Mouse (Mus musculus): ENCODE measurements around the gene Dnm3.
A peak's percentile ranks its signal among the peaks of the same experiment; 100 is the strongest.

Gene Dnm3

GRCm38 (mm10) chr1:162213066-162213465 is 264.8 kb downstream of the Dnm3 start:
- DNase-seq (ENCODE audit: low read depth in 1 of 2, low spot score in 2 of 2), result no peak

- no peak for DNase-seq (ENCODE audit: low read depth in 1 of 2, low spot score in 2 of 2)
Measured at GRCm38 (mm10) chr1:162210529-162210928, 267.3 kb downstream of the Dnm3 start.

GRCm38 (mm10) chr1:162209487-162210149 is 268.2 kb downstream of the Dnm3 start:
- DNase-seq (ENCODE audit: low read depth in 1 of 2, low spot score in 2 of 2), result no peak

- DNase-seq (ENCODE audit: low read depth in 1 of 2, low spot score in 2 of 2), result no peak
Measured at GRCm38 (mm10) chr1:162209010-162209409, 268.8 kb downstream of the Dnm3 start.

DNA sequence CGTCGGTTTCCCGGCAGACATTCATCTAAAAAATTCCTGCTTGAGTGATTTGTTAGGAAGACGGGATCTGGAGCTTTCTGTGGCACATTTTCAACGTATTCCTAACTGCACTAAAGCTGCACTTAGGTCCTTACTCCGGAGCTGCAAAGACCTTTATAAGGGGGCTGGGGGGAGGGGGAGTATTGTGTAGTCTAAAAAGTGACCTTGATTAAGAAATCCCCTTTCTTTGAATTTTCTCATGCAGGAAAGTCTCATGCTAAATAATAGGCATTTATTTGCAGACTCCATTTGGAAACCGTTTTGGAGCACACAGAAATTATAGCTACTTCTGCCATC is 270.2 kb downstream of the Dnm3 start:
- no peak for DNase-seq (ENCODE audit: low read depth in 1 of 2, low spot score in 2 of 2)

DNA sequence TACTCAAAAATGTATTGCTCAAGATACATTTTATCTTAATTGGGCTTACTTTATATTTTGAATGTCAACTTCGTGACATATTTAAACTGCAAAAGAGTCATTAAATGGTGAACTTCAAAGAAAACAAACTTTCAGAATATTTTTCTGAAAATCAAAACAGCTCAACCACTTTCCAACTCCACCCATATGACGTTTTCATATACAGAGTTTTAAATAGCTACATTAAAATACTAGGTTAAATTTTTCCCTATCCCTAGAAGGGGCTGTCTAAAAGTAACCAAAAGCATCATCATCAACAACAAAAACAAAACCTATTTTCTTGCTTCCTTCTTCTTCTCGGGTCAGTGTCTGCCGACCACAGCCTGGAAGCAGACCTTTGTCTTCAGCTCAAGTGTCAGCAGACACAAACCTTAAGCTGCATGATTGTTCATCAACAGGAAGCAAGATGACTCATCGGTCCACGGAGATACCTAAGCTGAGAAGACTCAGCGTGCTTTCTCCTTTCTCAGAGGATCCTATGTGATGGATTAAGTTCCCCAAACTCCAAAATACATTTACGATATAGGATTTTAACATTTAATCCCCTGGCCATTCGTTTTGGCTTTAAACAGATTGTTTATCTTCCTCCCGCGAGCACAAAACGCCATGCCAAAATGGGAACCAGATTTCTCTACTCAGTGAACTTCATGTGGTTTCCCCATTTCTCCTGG is 270.7 kb downstream of the Dnm3 start:
- DNase-seq (ENCODE audit: low read depth in 1 of 2, low spot score in 2 of 2), result peak in 1 of 2 experiments; percentile 14

DNA sequence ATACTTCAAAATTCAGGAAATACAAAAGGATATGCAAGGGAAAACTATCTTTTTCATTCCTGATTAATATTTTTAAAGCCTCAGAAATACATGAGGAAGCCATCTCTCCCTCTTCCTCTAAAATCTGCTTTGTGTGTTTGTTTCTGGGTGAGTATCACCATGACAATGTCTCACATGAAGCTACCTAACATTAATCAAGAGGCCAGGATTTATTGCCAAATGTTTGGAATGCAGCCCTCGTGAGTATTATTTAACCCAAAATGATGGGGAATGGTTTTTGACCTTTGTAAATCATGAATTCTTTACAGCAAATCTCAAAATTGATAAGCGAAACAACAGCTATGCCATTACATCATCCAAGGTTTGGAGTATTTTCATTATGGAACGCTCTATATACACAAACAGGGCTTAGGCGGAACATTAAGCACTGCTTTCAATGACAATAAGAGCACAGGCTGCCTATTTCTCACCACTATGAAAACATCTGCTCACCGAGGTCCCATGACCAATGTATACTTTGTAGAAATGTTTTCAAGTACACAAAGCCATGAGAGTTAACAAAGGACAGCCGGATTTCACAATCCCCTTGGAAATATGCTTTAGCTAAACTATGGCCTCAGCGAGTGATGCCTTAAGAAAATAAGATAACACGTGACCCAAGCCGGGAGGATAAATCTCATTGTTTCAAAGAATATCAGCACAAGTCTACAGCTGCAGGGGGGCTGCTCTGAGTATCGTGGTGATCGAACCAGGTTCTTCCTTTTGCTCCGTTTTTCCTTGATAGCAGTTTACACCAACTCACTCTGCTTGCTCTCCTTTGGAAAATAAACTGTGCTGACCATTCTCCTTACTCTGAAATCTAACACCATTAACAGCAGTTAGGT is 275.1 kb downstream of the Dnm3 start:
- no peak for DNase-seq (ENCODE audit: low read depth in 1 of 2, low spot score in 2 of 2)

GRCm38 (mm10) chr1:162200446-162200845 is 277.4 kb downstream of the Dnm3 start:
- DNase-seq (ENCODE audit: low read depth in 1 of 2, low spot score in 2 of 2), result no peak

DNA sequence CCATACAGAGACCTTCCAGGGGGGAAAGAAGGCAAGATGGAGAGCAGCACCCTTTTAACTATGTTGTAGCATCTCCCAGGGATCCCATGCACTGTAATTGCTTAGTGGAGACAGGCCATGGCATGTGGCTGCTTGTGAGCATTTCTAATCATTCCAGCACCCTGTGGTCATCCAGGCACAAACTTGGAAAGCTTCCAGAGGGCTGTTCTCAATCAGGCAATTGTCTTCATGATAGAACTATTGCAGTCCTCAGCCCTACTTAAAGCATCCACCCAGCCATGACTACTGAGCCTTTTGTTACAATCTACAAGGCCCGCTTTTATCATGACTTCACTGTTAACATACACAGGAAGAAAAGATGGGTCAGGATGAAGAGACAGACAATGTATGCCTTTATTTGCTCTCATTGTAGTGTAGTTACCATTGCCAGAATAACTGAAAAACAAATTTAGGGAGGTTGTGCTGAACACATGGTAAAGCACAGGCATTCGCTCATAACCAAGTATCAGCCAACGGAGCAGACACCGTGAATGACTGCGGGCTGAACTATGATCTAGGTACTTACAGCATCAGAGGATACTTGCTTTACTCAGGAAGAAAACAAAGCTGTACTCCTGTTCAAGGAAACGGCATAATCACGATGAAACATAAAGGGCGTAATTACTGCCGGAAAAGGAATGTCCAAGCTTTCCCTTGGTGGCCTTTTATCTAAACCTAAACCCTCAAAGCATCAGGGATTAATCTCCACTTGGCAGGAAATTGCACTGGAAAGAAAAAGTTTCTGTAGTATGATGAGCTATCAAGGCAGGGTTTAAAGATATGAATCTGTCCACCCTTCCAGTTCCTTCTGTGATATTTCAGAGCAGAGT is 280.8 kb downstream of the Dnm3 start:
- DNase-seq (ENCODE audit: low read depth in 1 of 2, low spot score in 2 of 2), result no peak

DNA sequence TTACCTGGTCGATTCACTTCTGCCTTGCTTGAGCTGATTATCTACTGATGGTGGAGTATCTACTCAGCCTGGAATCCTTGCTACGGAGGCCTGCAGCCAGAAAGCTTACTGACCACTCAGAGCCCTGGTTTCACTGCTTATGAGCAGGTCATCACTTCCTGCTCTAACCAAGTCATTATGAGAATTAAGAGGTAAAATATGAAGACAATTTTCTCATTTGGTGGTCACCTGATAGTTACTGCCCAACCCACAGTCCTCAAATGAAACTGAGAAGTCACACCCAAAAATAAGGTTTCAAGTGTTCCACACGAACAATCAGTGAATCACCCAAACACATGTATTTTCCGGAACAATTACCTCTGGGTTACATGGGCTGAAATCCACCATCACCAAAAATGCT is 289.1 kb downstream of the Dnm3 start:
- no peak for DNase-seq (ENCODE audit: low read depth in 1 of 2, low spot score in 2 of 2)

GRCm38 (mm10) chr1:162187352-162188120 is 290.3 kb downstream of the Dnm3 start:
- DNase-seq (ENCODE audit: low read depth in 1 of 2, low spot score in 2 of 2), result no peak

- no peak for DNase-seq (ENCODE audit: low read depth in 1 of 2, low spot score in 2 of 2)
Measured at GRCm38 (mm10) chr1:162186470-162187351, 291.1 kb downstream of the Dnm3 start.

DNA sequence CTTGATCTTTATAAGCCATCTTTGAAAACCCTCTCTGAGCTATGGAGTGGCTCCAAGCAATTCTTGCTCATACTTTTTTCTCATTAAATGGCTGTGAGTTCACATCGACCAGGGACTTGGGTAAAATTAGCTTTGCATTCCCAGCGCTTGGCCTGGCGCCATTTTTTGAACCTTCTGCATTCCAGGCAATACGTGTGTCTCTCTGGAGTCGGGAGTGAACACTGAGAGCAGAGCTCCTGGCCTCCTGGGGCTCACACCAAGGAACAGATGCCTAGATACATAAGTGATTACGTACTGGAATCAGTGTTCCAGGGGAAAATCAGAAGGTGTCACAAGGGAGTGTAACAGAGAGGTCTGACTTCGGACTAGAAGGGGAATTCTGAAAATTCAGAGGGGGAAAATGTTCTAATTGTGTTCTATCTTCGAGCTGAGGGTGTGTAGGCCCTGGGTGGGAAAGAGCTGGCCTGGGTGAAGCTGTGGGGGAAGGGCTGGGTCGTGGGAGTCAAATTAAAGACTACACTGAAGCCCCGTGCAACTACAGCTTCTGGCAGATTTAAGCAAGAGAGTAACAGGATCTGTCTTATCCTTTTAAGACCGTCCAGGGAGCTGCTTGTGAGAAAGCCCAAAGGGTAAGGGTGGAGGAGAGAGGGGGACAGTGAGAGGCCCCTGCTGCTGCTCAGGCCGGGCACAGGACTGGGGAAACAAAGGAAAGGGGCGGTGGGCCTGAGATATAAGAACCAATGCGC is 293.7 kb downstream of the Dnm3 start:
- DNase-seq (ENCODE audit: low read depth in 1 of 2, low spot score in 2 of 2), result no peak

DNA sequence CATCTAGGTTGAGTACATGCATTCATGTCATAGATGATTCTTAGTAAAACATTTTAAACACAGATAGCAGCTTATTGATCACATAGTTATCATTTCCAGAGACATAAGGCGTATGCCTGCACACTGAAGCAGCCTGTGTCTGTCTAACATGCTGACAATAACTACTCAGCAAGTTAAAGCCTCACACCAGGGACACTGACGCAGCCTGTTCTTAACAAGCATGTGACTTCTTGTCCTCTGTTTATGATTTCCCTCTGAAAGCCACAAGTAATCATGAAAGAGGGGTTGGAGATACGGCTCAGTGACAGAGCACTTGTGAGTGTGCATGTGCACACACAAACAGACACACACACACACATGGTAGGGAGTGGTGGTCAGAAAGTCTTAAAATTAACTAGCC is 294.4 kb downstream of the Dnm3 start:
- DNase-seq (ENCODE audit: low read depth in 1 of 2, low spot score in 2 of 2), result no peak

GRCm38 (mm10) chr1:162181187-162181975 is 296.5 kb downstream of the Dnm3 start:
- DNase-seq (ENCODE audit: low read depth in 1 of 2, low spot score in 2 of 2), result no peak

- no peak for DNase-seq (ENCODE audit: low read depth in 1 of 2, low spot score in 2 of 2)
Measured at GRCm38 (mm10) chr1:162180451-162180850, 297.4 kb downstream of the Dnm3 start.

- no peak for DNase-seq (ENCODE audit: low read depth in 1 of 2, low spot score in 2 of 2)
Measured at GRCm38 (mm10) chr1:162179401-162179800, 298.4 kb downstream of the Dnm3 start.

- DNase-seq (ENCODE audit: low read depth in 1 of 2, low spot score in 2 of 2), result no peak
Measured at GRCm38 (mm10) chr1:162172806-162173205, 305.0 kb downstream of the Dnm3 start.

Data from monocyte, adult 2 months (primary cell).